Mouse (Mus musculus) mesoderm, embryonic 11.5 days (tissue): Measurements from ENCODE around the gene Gjc2.

Source experiments
- DNase-seq: peaks from one replicate; pipeline ENCODE4 v3.0.0-alpha.2; 2012; ENCODE audit warnings: low read depth, low spot score

Gene Gjc2

GRCm38 (mm10) chr11:59161398-59161797, 21.6 kb downstream of the Gjc2 start:
- DNase-seq: no peak

- DNase-seq: no peak
Measured at GRCm38 (mm10) chr11:59159558-59159957, 23.5 kb downstream of the Gjc2 start.

- no peak for DNase-seq
Measured at GRCm38 (mm10) chr11:59159099-59159498, 23.9 kb downstream of the Gjc2 start.

GRCm38 (mm10) chr11:59155900-59156299, 27.1 kb downstream of the Gjc2 start:
- DNase-seq: no peak

- no peak for DNase-seq
Measured at GRCm38 (mm10) chr11:59154220-59154619, 28.8 kb downstream of the Gjc2 start.

GRCm38 (mm10) chr11:59151729-59152128, 31.3 kb downstream of the Gjc2 start:
- DNase-seq: no peak

- DNase-seq: no peak
Measured at GRCm38 (mm10) chr11:59149302-59149701, 33.7 kb downstream of the Gjc2 start.

- no peak for DNase-seq
Measured at GRCm38 (mm10) chr11:59142962-59143361, 40.1 kb downstream of the Gjc2 start.

- DNase-seq: no peak
Measured at GRCm38 (mm10) chr11:59141772-59142370, 41.1 kb downstream of the Gjc2 start.

GRCm38 (mm10) chr11:59138537-59139486, 44.2 kb downstream of the Gjc2 start:
- no peak for DNase-seq

- no peak for DNase-seq
Measured at GRCm38 (mm10) chr11:59136994-59137706, 45.9 kb downstream of the Gjc2 start.

- no peak for DNase-seq
Measured at GRCm38 (mm10) chr11:59135904-59136452, 47.0 kb downstream of the Gjc2 start, which contains the start of gene Obscn. Obscn (minus strand) TSS chr11:59136402.

- no peak for DNase-seq
Measured at GRCm38 (mm10) chr11:59135051-59135820, 47.8 kb downstream of the Gjc2 start.

- DNase-seq: peak; percentile 12
Measured at GRCm38 (mm10) chr11:59134373-59134997, 48.5 kb downstream of the Gjc2 start.

- DNase-seq: no peak
Measured at GRCm38 (mm10) chr11:59132065-59132464, 50.9 kb downstream of the Gjc2 start.

GRCm38 (mm10) chr11:59131348-59131919, 51.6 kb downstream of the Gjc2 start:
- no peak for DNase-seq

- no peak for DNase-seq
Measured at GRCm38 (mm10) chr11:59130782-59131181, 52.2 kb downstream of the Gjc2 start.
